Mouse (Mus musculus) heart, postnatal 0 days (tissue): ENCODE measurements around the gene Fbxl5. TPM values are rescaled to one million over a fixed set of nuclear protein-coding genes. Genes with fewer than 3 reads are reported as not detected.

ENCODE experiments used
- ATAC-seq: fragments of 200-750 bp; cut with Nextera tagmentation; 2 replicates; pipeline ENCODE4 v1.8.0; 2017; ENCODE audit warnings: low read depth, moderate number of reproducible peaks, moderate library complexity; ENCODE audit not compliant: insufficient read depth
- DNase-seq: peaks from one replicate; pipeline ENCODE4 v3.0.0-alpha.2; 2016; ENCODE audit warnings: low spot score
- H3K27ac ChIP-seq: fragments of 300-500 bp; sonication (generic); 2 replicates; pipeline ENCODE4 v1.5.1; 2014; ENCODE audit warnings: low read depth, mild to moderate bottlenecking
- H3K27me3 ChIP-seq: fragments of 300-500 bp; sonication (generic); 2 replicates; pipeline ENCODE4 v1.6.1; 2014; ENCODE audit warnings: low read length, mixed read lengths; ENCODE audit not compliant: control insufficient read depth, insufficient read depth
- H3K36me3 ChIP-seq: fragments of 300-500 bp; sonication (generic); replicated peaks from 2 replicates; pipeline ENCODE4 v1.6.1; 2014; ENCODE audit warnings: low read length, mixed read lengths; ENCODE audit not compliant: control insufficient read depth, insufficient read depth
- H3K4me1 ChIP-seq: fragments of 300-500 bp; sonication (generic); 2 replicates; pipeline ENCODE4 v1.6.1; 2014; ENCODE audit warnings: antibody characterized with exemption; ENCODE audit not compliant: control insufficient read depth, insufficient read depth
- H3K4me2 ChIP-seq: fragments of 300-500 bp; sonication (generic); 2 replicates; pipeline ENCODE4 v1.6.1; 2014; ENCODE audit warnings: low read depth, mild to moderate bottlenecking, low read length, moderate library complexity
- H3K4me3 ChIP-seq: fragments of 300-500 bp; sonication (generic); 2 replicates; pipeline ENCODE4 v1.5.1; 2014; ENCODE audit warnings: low read depth, low read length
- H3K9ac ChIP-seq: fragments of 300-500 bp; sonication (generic); replicated peaks from 2 replicates; pipeline ENCODE4 v1.6.1; 2014; ENCODE audit warnings: low read depth, low read length, mixed read lengths
- H3K9me3 ChIP-seq: fragments of 300-500 bp; sonication (generic); replicated peaks from 2 replicates; pipeline ENCODE4 v1.6.1; 2016; ENCODE audit warnings: low read length; ENCODE audit not compliant: control insufficient read depth
- CTCF ChIP-seq: IDR thresholded peaks from 2 replicates; pipeline ENCODE4 v1.5.1; 2016; ENCODE audit warnings: antibody characterized with exemption, control low read depth, low read depth
- EP300 ChIP-seq: IDR thresholded peaks from 2 replicates; pipeline ENCODE4 v1.6.1; 2016; ENCODE audit warnings: antibody characterized with exemption, low read depth
- WGBS: fragments of 180-500 bp; shearing (Covaris S2); extraction: QIAGEN DNeasy Blood & Tissue Kit; methylation state at CpG from one replicate; pipeline ENCODE4 v1.1.7; 2014; 5-methylcytosine and 5-hydroxymethylcytosine counted together
- polyA plus RNA-seq: library from polyadenylated mRNA; unstranded; fragments of >200 nt; fragmentation: Nextera tagmentation; extraction: Ambion mirVana; gene quantifications from 2 replicates; pipeline ENCODE4 v1.2.1, GENCODE M21; 2015
- total RNA-seq: library from RNA; depleted of rRNA; stranded (reverse); fragments of >200 nt; gene quantifications from 2 replicates; pipeline ENCODE4 v1.2.3, GENCODE M21; 2014; ENCODE audit warnings: low replicate concordance

Gene Fbxl5
- total and polyA plus RNA-seq, 2 experiments from 2014 or later: 40.3 to 48.9 TPM

GRCm38 (mm10) chr5:43826883-43827282 lies 5.4 kb upstream of the Fbxl5 start:
- H3K4me2 ChIP-seq: no peak overlapping the region
- ATAC-seq (no peak), DNase-seq (no peak)
- no peaks in the 10 kb centered on the region for H3K9me3 ChIP-seq
- no peaks in the 10 kb centered on the region for H3K4me1 ChIP-seq
- TF ChIP-seq CTCF (no peak), EP300 (no peak)
- no peak overlapping the region for H3K27ac ChIP-seq
- H3K27me3 ChIP-seq: no peaks in the 10 kb centered on the region
- 73% methylated on average over 2 of the region's 2 CpGs for WGBS
- no peak overlapping the region for H3K9ac ChIP-seq
- no peaks in the 10 kb centered on the region for H3K36me3 ChIP-seq
- H3K4me3 ChIP-seq: no peak overlapping the region

GRCm38 (mm10) chr5:43824580-43824979 lies 3.1 kb upstream of the Fbxl5 start:
- H3K4me1 ChIP-seq: no peaks in the 10 kb centered on the region
- no peak overlapping the region for H3K9ac ChIP-seq
- ATAC-seq (no peak), DNase-seq (no peak)
- H3K9me3 ChIP-seq: no peaks in the 10 kb centered on the region
- 79% methylated on average over 3 of the region's 3 CpGs for WGBS
- no peak overlapping the region for H3K4me3 ChIP-seq
- H3K36me3 ChIP-seq: no peaks in the 10 kb centered on the region
- no peak overlapping the region for H3K4me2 ChIP-seq
- H3K27me3 ChIP-seq: no peaks in the 10 kb centered on the region
- no peak for TF ChIP-seq EP300
- no peak for TF ChIP-seq CTCF
- no peak overlapping the region for H3K27ac ChIP-seq

- Histone ChIP-seq H3K36me3 (no peaks in the 10 kb centered on the region), H3K4me2 (no peak overlapping the region), H3K4me1 (no peaks in the 10 kb centered on the region), H3K4me3 (no peak overlapping the region), H3K9me3 (no peaks in the 10 kb centered on the region), H3K27ac (no peak overlapping the region), H3K27me3 (no peaks in the 10 kb centered on the region), H3K9ac (no peak overlapping the region)
- DNase-seq (no peak), ATAC-seq (no peak)
- no peak for TF ChIP-seq CTCF
- no peak for TF ChIP-seq EP300
- 59% methylated on average over 3 of the region's 3 CpGs for WGBS
Observed at GRCm38 (mm10) chr5:43822824-43823223, 1.4 kb upstream of the Fbxl5 start.

DNA sequence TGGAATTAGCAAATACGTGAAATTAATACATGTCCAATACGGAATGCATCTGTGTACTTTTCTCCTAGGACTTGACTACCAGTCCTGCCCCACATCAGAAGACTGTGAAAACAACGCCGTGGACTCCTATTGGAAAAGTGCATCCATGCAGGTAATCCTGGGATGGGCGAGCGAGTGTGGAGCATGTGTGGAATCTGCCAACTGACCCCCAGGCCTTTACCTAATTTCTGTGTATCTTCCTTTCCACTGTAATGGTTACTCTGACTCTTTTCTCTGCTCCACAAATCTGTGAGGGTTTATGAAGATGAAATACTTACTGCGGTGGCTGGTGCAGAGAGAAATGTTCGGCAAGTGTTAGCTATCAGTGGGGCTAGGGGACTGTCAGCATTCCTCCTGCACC lies 761 bp upstream of the Fbxl5 start:
- DNase-seq (no peak), ATAC-seq (no peak)
- Histone ChIP-seq H3K9me3 (no peaks in the 10 kb centered on the region), H3K9ac (no peak overlapping the region), H3K27ac (no peak overlapping the region), H3K27me3 (no peaks in the 10 kb centered on the region), H3K36me3 (no peaks in the 10 kb centered on the region), H3K4me2 (no peak overlapping the region), H3K4me3 (no peak overlapping the region), H3K4me1 (no peaks in the 10 kb centered on the region)
- WGBS: 89% methylated on average over 8 of the region's 8 CpGs
- TF ChIP-seq CTCF (no peak), EP300 (no peak)

GRCm38 (mm10) chr5:43820785-43821184 lies 653 bp downstream of the Fbxl5 start:
- no peak overlapping the region for H3K9ac ChIP-seq
- no peak overlapping the region for H3K4me3 ChIP-seq
- WGBS: 47% methylated on average over 11 of the region's 11 CpGs
- no peaks in the 10 kb centered on the region for H3K36me3 ChIP-seq
- H3K9me3 ChIP-seq: no peaks in the 10 kb centered on the region
- no peak overlapping the region for H3K27ac ChIP-seq
- ATAC-seq (no peak), DNase-seq (no peak)
- no peaks in the 10 kb centered on the region for H3K27me3 ChIP-seq
- H3K4me2 ChIP-seq: no peak overlapping the region
- no peaks in the 10 kb centered on the region for H3K4me1 ChIP-seq
- no peak for TF ChIP-seq EP300

DNA sequence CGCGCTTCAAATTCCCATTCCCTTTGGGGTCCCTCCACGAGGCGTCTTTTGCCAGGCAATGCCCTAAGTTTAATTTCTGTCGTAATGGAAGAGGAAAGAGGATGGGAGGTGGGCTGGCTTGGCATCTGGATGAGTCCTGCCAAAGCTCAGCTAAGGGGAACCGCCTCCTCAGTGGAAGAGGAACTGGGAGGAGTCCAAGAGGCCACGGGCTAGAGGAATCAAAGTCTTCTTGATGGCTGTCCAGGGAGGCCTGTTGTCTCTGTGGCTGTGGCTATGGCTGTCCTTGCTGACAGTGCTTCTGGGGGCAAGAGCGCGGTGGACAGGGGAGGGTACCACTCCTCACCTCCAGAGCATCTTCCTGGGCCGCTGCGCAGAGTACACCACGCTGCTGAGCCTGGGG lies 2.7 kb downstream of the Fbxl5 start, which contains the start of gene Bst1:
Gene Bst1, plus strand, starts transcription at position 191 of the 400 bp plus-strand sequence.
- no peak within 1 kb of the TSS for H3K4me3 ChIP-seq
- no peak for TF ChIP-seq CTCF
- TF ChIP-seq EP300: no peak

More for the DNA sequence above, 2.7 kb downstream of the Fbxl5 start, which contains the start of gene Bst1:
- no peaks in the 10 kb centered on the region for H3K27me3 ChIP-seq
- no peak for ATAC-seq
- 45% methylated on average over 12 of the region's 12 CpGs for WGBS
- H3K36me3 ChIP-seq: no peaks in the 10 kb centered on the region
- H3K27ac ChIP-seq: no peak within 1 kb of the TSS
- no peak for DNase-seq
- H3K9me3 ChIP-seq: no peaks in the 10 kb centered on the region
- no peak within 1 kb of the TSS for H3K4me2 ChIP-seq
- no peak within 1 kb of the TSS for H3K9ac ChIP-seq
- H3K4me1 ChIP-seq: no peaks in the 10 kb centered on the region
